Mouse (Mus musculus) limb, embryonic 13.5 days (tissue): Measurements from ENCODE around the gene Bsnd. TPM values are rescaled to one million over a fixed set of nuclear protein-coding genes. Genes with fewer than 3 reads are reported as not detected.

Experiments used
- ATAC-seq: fragments of 200-750 bp; cut with Nextera tagmentation; 2 replicates; pipeline ENCODE4 v1.8.0; 2017; ENCODE audit warnings: low read depth, moderate number of reproducible peaks, moderate TSS enrichment; ENCODE audit not compliant: low FRiP score
- H3K27ac ChIP-seq: fragments of 300-500 bp; sonication (generic); 2 replicates; pipeline ENCODE4 v1.5.1; 2015; ENCODE audit warnings: inconsistent platforms, mild to moderate bottlenecking, moderate library complexity
- H3K27me3 ChIP-seq: fragments of 300-500 bp; sonication (generic); 2 replicates; pipeline ENCODE4 v1.6.1; 2015; ENCODE audit warnings: mild to moderate bottlenecking, inconsistent platforms
- H3K36me3 ChIP-seq: fragments of 300-500 bp; sonication (generic); 2 replicates; pipeline ENCODE4 v1.6.1; 2015; ENCODE audit warnings: inconsistent platforms, mild to moderate bottlenecking, moderate library complexity
- H3K4me1 ChIP-seq: fragments of 300-500 bp; sonication (generic); 2 replicates; pipeline ENCODE4 v1.6.1; 2015; ENCODE audit warnings: inconsistent platforms
- H3K4me2 ChIP-seq: fragments of 300-500 bp; sonication (generic); replicated peaks from 2 replicates; pipeline ENCODE4 v1.6.1; 2015; ENCODE audit warnings: inconsistent platforms, mild to moderate bottlenecking, moderate library complexity
- H3K4me3 ChIP-seq: fragments of 300-500 bp; sonication (generic); 2 replicates; pipeline ENCODE4 v1.5.1; 2015; ENCODE audit warnings: moderate library complexity, mild to moderate bottlenecking, inconsistent platforms
- H3K9ac ChIP-seq: fragments of 300-500 bp; sonication (generic); 2 replicates; pipeline ENCODE4 v1.6.1; 2015; ENCODE audit warnings: mild to moderate bottlenecking, inconsistent platforms
- H3K9me3 ChIP-seq: fragments of 300-500 bp; sonication (generic); 2 replicates; pipeline ENCODE4 v1.6.1; 2016; ENCODE audit warnings: inconsistent platforms
- WGBS: fragments of 180-500 bp; shearing (Covaris S2); methylation state at CpG from one replicate; pipeline ENCODE4 v1.1.7; 2015; 5-methylcytosine and 5-hydroxymethylcytosine counted together
- polyA plus RNA-seq: library from polyadenylated mRNA; unstranded; fragments of >200 nt; fragmentation: Nextera tagmentation; extraction: Ambion mirVana; gene quantifications from 2 replicates; pipeline ENCODE4 v1.2.1, GENCODE M21; 2015

The Bsnd gene
- polyA plus RNA-seq, result not detected in 2 replicates

- Histone ChIP-seq H3K36me3 (no peaks in the 10 kb centered on the region), H3K27me3 (no peaks in the 10 kb centered on the region; the same call in 1 of the 2 replicates), H3K4me3 (no peak within 1 kb of the TSS), H3K9me3 (no peaks in the 10 kb centered on the region), H3K9ac (no peak within 1 kb of the TSS), H3K4me2 (no peak within 1 kb of the TSS), H3K4me1 (no peaks in the 10 kb centered on the region), H3K27ac (no peak within 1 kb of the TSS)
- WGBS, result 51% methylated on average over 3 of the region's 3 CpGs
- no peak for ATAC-seq
Measured at GRCm38 (mm10) chr4:106492116-106492515, at the start of gene Bsnd. Gene Bsnd (minus strand): TSS chr4:106492283.

GRCm38 (mm10) chr4:106541491-106541890 lies 49.4 kb upstream of the Bsnd start:
- Histone ChIP-seq H3K4me3 (no peak overlapping the region), H3K4me2 (no peak overlapping the region), H3K9ac (no peak overlapping the region), H3K4me1 (no peaks in the 10 kb centered on the region), H3K27ac (no peak overlapping the region), H3K36me3 (no peaks in the 10 kb centered on the region), H3K27me3 (no peaks in the 10 kb centered on the region), H3K9me3 (no peaks in the 10 kb centered on the region)
- no peak for ATAC-seq
- 52% methylated on average over 3 of the region's 3 CpGs for WGBS

- no peak overlapping the region for H3K27ac ChIP-seq
- no peak overlapping the region for H3K4me3 ChIP-seq
- no peaks in the 10 kb centered on the region for H3K4me1 ChIP-seq
- 86% methylated on average over 5 of the region's 5 CpGs for WGBS
- no peak for ATAC-seq
- H3K4me2 ChIP-seq, result no peak overlapping the region
- H3K9ac ChIP-seq, result no peak overlapping the region
- no peaks in the 10 kb centered on the region for H3K27me3 ChIP-seq
- H3K9me3 ChIP-seq, result no peaks in the 10 kb centered on the region
- H3K36me3 ChIP-seq, result no peaks in the 10 kb centered on the region
Measured at GRCm38 (mm10) chr4:106539756-106540155, 47.7 kb upstream of the Bsnd start.

GRCm38 (mm10) chr4:106534256-106534655 lies 42.2 kb upstream of the Bsnd start:
- H3K36me3 ChIP-seq, result no peaks in the 10 kb centered on the region
- 70% methylated on average over 7 of the region's 7 CpGs for WGBS
- H3K4me2 ChIP-seq, result no peak overlapping the region
- H3K4me1 ChIP-seq, result peaks cover 4% of the 10 kb centered on the region
- H3K4me3 ChIP-seq, result no peak overlapping the region
- no peaks in the 10 kb centered on the region for H3K27me3 ChIP-seq
- H3K9ac ChIP-seq, result no peak overlapping the region
- H3K9me3 ChIP-seq, result no peaks in the 10 kb centered on the region
- ATAC-seq, result no peak
- no peak overlapping the region for H3K27ac ChIP-seq

GRCm38 (mm10) chr4:106533421-106534080 lies 41.5 kb upstream of the Bsnd start:
- Histone ChIP-seq H3K4me1 (peaks cover 5% of the 10 kb centered on the region), H3K9ac (no peak overlapping the region), H3K9me3 (no peaks in the 10 kb centered on the region), H3K4me3 (no peak overlapping the region), H3K27me3 (no peaks in the 10 kb centered on the region), H3K4me2 (no peak overlapping the region), H3K36me3 (no peaks in the 10 kb centered on the region), H3K27ac (no peak overlapping the region)
- no peak for ATAC-seq
- WGBS, result 60% methylated on average over 7 of the region's 7 CpGs

GRCm38 (mm10) chr4:106530113-106530482 lies 38.0 kb upstream of the Bsnd start:
- Histone ChIP-seq H3K9me3 (no peaks in the 10 kb centered on the region), H3K4me1 (peaks cover 5% of the 10 kb centered on the region), H3K4me3 (no peak overlapping the region), H3K36me3 (no peaks in the 10 kb centered on the region), H3K27ac (no peak overlapping the region), H3K9ac (no peak overlapping the region), H3K27me3 (no peaks in the 10 kb centered on the region), H3K4me2 (no peak overlapping the region)
- 64% methylated on average over 9 of the region's 9 CpGs for WGBS
- peak; percentile 55 for ATAC-seq

GRCm38 (mm10) chr4:106529375-106530112 lies 37.5 kb upstream of the Bsnd start:
- Histone ChIP-seq H3K36me3 (no peaks in the 10 kb centered on the region), H3K9me3 (no peaks in the 10 kb centered on the region), H3K4me2 (peak overlapping the region; percentile 60), H3K9ac (peak overlapping the region; percentile 61), H3K4me1 (peaks cover 5% of the 10 kb centered on the region), H3K4me3 (peak overlapping the region; percentile 26), H3K27ac (no peak overlapping the region), H3K27me3 (no peaks in the 10 kb centered on the region)
- peak; percentile 79 for ATAC-seq
- 17% methylated on average over 17 of the region's 17 CpGs for WGBS

- no peak overlapping the region for H3K4me3 ChIP-seq
- no peaks in the 10 kb centered on the region for H3K9me3 ChIP-seq
- H3K4me1 ChIP-seq, result peaks cover 5% of the 10 kb centered on the region
- no peaks in the 10 kb centered on the region for H3K27me3 ChIP-seq
- H3K9ac ChIP-seq, result no peak overlapping the region
- H3K27ac ChIP-seq, result no peak overlapping the region
- no peak for ATAC-seq
- 70% methylated on average over 7 of the region's 7 CpGs for WGBS
- H3K36me3 ChIP-seq, result no peaks in the 10 kb centered on the region
- H3K4me2 ChIP-seq, result no peak overlapping the region
Measured at GRCm38 (mm10) chr4:106527856-106528547, 35.9 kb upstream of the Bsnd start.

GRCm38 (mm10) chr4:106525001-106525400 lies 32.9 kb upstream of the Bsnd start:
- H3K4me3 ChIP-seq, result no peak overlapping the region
- no peak overlapping the region for H3K27ac ChIP-seq
- H3K36me3 ChIP-seq, result no peaks in the 10 kb centered on the region
- H3K4me1 ChIP-seq, result peaks cover 5% of the 10 kb centered on the region
- no peaks in the 10 kb centered on the region for H3K9me3 ChIP-seq
- no peak for ATAC-seq
- no peak overlapping the region for H3K9ac ChIP-seq
- WGBS, result 87% methylated on average over 2 of the region's 2 CpGs
- H3K27me3 ChIP-seq, result no peaks in the 10 kb centered on the region
- H3K4me2 ChIP-seq, result no peak overlapping the region

GRCm38 (mm10) chr4:106524131-106524530 lies 32.0 kb upstream of the Bsnd start:
- Histone ChIP-seq H3K4me3 (no peak overlapping the region), H3K4me2 (no peak overlapping the region), H3K9ac (no peak overlapping the region), H3K4me1 (no peaks in the 10 kb centered on the region), H3K36me3 (no peaks in the 10 kb centered on the region), H3K9me3 (no peaks in the 10 kb centered on the region), H3K27ac (no peak overlapping the region), H3K27me3 (no peaks in the 10 kb centered on the region)
- ATAC-seq, result no peak
- WGBS, result 70% methylated on average over 2 of the region's 2 CpGs

- Histone ChIP-seq H3K9me3 (no peaks in the 10 kb centered on the region), H3K4me3 (no peak overlapping the region), H3K4me2 (no peak overlapping the region), H3K27me3 (no peaks in the 10 kb centered on the region), H3K36me3 (no peaks in the 10 kb centered on the region), H3K4me1 (no peaks in the 10 kb centered on the region), H3K9ac (no peak overlapping the region), H3K27ac (no peak overlapping the region)
- no peak for ATAC-seq
- 57% methylated on average over 3 of the region's 3 CpGs for WGBS
Measured at GRCm38 (mm10) chr4:106522547-106522946, 30.5 kb upstream of the Bsnd start.

GRCm38 (mm10) chr4:106514606-106515005 lies 22.5 kb upstream of the Bsnd start:
- Histone ChIP-seq H3K4me3 (no peak overlapping the region), H3K27me3 (peaks cover 20% of the 10 kb centered on the region), H3K4me2 (no peak overlapping the region), H3K9me3 (no peaks in the 10 kb centered on the region), H3K36me3 (no peaks in the 10 kb centered on the region), H3K27ac (no peak overlapping the region), H3K4me1 (0 out of 2 replicates have a peak, but pooled peaks cover 2% of the 10 kb centered on the region), H3K9ac (no peak overlapping the region)
- no peak for ATAC-seq
- 45% methylated on average over 6 of the region's 6 CpGs for WGBS
